Mouse (Mus musculus) retina, adult 2 months (tissue): ENCODE data around the gene Xxylt1.
"Not testable (repeated sequence)": the region's sequence is repeated elsewhere in the genome, so short reads cannot be mapped to it uniquely, and the experiment has no call there.

Experiments
- DNase-seq: peaks from one replicate; pipeline ENCODE4 v3.0.0-alpha.2; 2012; ENCODE audit warnings: low read depth, low spot score

Xxylt1 gene

DNA sequence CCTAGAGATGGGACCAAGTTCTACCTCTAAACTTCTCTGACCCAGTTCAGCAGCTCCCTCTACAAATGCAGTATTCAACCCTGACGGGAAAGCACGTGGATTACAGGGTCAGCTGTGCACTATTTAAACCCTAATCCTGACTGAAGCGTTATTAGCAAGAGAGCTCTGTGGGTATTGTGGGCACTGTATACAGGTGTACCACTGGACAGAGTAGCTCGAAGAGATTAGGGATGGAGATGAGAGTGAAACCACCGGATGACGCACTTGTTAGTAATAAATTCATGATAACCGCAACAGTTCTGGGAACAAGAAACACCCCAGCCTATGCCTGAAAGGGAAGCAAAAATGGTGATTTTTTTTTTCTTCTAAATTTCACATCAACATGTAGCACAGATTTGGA lies 57.0 kb downstream of the Xxylt1 start:
- DNase-seq = peak; percentile 74

DNA sequence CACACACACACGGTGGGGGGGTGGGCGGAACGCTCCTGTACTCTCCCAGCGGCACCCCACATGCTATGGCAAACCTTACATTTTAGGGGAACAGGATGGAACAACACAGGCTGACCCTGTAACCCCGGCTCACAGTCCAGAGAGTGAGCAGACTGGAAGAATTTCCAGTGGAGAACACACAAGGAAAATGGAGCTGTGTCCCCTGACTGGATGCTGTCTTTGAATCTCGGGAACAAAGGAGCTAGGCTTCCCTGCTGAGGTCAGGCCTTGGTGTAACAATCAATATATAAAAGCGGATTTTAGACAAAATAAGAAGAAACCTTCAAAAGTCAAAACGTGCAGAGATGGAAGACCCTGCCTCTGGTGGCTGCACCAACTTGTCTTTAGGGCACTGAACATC lies 57.4 kb downstream of the Xxylt1 start:
- DNase-seq = no peak

DNA sequence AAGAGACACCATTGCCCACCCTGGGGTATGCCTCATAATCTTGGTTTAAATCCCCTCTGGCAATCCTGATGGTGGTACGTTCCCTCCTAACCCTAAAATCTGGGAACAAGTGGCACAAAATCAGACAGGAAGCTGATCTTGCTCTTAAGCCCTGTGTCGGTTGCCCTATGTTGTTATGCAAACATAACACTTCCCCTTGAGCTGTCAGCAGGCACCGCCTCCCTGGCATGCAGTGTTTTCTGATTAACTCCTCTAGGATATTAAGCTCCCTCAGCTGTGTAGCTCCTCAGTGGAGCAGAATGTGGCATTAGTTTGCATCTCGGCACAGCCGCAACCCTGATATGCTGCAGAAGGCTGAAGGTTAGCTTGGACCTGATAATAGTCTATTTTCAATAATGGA lies 58.9 kb downstream of the Xxylt1 start:
- DNase-seq = no peak

DNA sequence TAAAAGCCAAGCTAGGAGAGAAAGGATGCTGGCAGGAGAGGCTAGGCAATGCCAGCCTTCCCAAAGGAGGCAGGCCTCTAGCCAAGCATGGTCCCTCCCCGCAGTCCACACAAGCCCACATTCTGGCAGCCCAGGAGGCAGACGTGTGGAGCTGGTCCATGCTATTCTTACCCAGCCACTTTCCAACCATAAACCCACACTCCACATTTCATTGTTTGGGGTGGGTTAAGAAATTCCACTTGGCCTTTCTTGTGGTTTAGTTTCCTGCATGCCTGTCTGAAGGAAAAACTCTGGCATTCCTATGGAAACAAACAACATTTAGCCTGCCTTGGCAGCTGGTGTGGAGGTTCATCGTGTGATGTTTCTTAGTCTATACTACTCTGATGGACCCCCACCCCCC lies 61.7 kb downstream of the Xxylt1 start:
- DNase-seq = no peak

DNA sequence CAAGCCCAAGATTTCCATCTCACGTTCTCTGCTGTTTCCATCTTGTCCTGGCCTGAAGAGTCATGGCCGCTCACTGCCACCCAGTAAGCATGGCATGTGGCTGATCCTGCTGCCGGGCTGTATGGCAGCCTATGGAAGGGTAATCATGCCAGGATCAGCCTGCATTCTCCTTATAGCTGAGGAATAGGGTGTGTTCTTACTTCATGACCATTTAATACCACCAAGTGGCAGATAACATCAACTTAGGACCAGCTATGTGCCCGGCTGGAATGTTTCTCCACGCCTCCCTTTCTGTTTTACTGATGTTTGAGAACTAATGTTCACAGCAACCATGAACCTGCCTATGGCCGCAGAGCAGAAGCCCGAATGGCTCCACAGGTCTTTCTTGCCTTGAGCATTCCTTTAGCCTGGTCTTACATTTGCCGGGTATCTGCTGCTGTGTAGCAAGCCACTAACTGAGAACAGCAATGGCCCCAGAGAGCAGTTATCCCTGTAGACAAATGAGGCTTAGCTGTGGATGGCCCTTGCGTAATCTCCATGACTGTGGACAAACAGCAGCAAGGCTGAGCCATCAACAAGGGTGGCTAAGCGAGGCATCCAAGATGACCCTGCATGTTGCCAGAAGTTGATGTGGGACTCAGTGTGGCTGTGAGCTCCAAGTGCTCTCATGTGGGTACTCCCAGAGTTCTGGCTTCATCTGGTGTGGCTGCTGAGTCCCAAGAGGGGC lies 63.4 kb downstream of the Xxylt1 start:
- no peak for DNase-seq

DNA sequence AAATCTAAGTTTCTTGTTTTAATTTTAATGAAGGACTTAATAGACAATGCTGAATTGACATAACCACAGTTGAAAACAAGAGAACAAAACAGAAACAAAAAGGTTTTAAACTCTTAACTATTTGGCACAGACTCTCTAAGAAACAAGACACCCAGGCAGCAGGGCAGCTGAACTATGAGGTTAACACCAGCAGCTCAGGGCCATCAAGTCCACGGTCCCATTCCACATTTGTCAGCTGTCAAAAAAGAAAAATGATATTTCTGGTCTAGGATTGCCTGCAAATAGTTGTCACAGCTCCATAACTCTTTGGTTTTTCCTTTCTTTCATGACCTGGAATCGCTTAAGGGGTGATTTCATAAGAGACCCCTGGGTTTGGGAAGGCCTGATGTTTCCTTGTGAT lies 64.6 kb downstream of the Xxylt1 start:
- DNase-seq = no peak

DNA sequence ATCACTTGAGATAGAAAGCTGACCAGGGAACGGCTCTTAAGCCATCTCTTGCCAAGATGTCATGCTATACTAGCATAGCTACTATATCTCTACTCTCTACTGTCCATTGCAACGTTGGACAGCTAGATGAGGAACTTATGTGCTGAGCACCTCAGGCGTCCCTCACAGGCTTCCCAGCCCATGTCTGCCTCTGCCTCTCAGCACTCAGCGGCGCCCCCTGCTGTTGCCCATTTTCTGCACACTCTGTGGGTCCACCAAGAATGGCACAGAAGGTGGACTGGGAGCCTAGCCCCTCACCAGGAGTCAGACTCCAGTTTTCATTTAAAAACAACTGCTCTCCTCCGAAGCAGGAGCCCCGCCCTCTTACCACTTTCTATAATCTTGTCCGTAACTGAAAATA lies 65.1 kb downstream of the Xxylt1 start:
- no peak for DNase-seq

DNA sequence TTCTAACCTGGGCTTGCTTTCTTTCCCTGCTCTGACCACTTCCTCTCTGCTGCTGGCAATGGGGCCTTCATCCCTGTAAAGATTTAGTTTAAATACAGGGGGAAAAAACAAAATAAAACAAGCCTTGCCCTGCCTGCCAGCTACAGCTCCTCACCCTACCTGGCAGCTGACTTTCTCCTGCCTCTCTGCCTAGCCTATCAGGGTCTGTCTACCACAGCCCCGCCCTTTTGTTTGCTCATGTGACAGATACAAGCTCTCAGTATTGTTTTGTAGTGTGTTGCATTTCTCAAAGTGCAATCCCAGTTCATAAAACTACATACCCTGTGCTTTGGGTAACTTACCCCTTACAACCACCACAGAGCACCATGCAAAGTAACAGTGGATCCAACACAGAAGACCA lies 66.0 kb downstream of the Xxylt1 start:
- DNase-seq = no peak

DNA sequence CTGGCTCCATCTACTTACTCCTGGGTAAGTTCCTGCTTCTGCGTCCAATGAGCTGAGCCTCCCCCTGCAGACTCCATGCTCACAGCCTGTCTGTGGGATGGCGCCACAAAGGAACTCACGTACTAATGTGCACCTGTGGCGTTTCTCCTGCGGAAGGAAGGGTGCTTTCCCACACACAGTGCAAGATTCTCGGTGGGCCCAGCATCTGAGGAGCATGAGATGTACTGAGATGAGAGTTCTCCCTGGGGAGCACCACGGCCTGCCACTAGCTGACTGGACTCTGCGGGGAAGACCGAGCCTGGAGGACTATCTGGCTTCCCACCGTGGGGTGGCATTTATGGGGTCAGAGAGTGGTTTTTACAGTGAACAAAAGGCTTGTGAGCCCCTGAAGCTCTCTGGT lies 69.0 kb downstream of the Xxylt1 start:
- DNase-seq = no peak

DNA sequence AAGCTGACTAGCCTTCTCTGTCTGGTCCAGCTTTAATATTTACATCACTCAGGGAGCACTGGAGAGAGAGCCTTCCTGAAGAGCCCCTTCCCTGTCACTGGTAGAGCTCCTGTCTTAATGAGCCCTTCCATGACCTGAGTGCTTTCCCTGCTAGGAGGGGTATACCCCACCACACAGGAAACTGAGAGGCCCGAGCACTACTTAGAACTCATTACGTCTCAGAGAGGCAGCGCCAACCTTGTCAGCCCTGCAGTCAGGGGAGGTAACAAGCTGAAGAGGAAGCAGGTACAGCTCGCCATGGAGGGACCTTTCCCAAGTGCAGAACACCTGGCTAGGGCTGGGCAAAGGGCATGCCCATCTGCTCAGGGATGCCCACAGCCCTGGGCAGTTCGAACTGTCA lies 70.8 kb downstream of the Xxylt1 start:
- no peak for DNase-seq

DNA sequence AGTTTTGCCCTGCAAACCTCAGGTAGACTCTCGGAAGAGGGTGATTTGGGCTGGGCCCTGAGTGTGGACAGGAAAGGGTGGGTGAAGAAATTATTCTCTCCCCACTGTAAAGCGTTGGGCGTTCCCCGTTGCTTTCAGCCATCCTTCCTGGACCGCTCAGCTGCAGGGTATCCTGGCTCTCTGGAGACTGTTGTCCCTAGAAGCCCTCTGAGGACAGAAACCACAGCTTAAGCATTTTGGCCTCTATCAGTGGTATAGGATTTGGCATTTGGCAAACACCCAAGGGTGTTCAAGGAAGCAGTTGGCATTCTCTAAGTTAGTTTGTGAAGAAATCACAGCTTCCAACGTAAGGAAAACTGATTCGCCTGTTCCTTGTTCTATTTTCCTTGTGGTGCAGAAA lies 72.9 kb downstream of the Xxylt1 start:
- DNase-seq = no peak

DNA sequence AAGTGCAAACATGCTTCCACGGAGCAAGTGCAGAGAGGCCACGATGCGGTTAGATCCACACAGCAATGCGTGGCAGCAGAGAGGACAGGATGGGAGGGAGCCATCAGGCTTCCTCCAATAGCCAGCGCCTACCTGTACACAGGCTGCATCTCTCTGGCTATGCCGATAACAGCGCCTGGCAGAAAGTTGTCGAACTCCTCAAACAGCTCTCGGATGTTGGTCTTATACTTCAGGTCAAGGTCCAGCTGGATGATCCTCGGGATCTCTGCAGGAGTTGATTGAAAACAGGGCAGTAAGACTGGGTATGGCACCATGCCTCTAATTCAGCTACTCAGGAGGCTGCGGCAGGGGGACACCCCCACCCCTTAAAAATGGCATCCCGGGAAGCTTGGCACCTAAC lies 73.7 kb downstream of the Xxylt1 start:
- DNase-seq = no peak

DNA sequence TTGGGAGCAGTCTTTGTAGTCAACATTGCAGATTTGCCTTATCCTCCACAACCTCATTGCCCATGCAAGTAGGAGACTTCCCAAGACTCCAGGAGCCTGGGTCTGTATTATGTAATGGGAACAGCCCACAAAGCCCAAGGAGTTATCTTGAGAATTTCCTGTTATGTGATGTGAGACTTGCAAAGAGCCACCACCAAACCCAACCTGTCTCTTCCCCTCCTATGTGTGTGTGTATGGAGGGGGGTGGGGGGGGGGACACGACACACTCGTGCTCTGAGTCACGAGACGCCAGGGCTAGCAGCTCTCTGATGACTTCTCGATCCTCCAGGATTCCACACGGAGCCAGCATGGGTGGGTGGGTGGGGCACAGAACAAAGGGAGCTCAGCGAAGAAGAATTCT lies 75.5 kb downstream of the Xxylt1 start:
- no peak for DNase-seq

DNA sequence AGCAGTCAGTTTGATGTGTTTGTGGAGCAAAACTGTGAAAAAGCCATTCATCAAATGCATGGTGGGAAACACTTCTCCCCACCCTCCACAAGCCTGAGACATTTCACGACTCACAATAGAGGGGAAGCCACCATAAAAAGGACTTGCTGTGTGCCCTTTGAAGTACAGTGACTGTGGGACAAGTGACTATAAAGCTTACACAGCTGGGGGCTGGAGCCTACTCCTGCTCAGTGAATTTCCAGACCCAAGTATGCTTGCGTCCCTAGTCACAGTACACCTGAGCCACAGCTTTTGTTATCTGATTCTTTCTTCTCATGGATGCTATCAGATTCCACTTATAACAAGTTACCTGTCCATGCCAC lies 76.9 kb downstream of the Xxylt1 start:
- no peak for DNase-seq

DNA sequence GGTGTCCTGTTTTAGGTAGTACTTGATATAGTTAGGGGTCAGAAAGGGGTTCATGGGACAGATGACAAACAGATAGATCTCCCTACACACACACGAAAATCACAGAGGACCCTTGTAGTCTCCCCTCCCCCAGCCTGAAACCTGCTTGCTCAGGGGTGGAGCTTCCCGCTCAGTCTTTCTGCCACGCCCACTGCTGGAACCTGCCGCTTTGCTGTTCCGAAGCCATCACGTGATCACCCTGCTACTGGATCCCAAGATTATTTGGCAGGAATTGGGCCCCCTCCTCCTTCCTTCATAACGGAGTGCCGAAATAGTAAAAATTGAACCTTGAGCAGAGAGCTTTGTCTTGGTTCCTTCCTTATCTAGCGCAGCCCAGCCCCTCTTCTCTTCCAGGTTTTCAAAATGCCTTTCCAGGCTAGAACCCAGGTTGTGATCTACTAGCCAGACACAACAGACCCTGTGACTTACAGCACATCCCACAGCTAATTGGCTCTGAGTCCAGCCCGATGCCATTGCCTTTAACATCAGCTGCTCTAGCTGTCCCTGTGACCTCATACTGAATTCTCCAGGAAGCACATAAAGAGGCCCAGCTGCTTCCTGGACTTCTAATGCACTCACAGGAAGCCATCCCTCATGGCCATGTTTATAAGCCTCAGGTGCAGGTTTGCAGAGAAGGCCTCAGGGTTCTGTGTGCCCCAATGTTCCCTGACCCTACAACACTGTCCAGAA lies 77.5 kb downstream of the Xxylt1 start:
- not testable (repeated sequence) for DNase-seq

DNA sequence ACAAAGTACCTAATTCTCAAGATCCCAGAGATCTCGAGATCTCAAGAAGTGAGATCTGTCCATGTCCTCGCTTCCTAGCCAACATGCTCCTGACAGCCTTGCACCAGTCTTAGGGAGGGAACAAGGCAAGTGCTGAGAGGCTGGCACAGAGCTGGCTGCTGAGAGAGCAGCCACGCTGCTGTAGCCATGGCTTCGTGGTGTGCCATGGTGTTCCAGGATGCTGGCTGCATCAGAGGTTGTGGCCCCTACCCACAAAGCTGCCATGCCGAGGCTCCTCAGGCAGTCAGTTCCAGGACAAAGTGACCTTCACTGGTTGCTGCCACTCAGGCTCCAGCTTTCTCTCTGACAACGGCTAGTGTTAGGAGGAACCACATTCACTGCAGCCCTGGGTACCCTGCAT lies 78.3 kb downstream of the Xxylt1 start:
- no peak for DNase-seq

DNA sequence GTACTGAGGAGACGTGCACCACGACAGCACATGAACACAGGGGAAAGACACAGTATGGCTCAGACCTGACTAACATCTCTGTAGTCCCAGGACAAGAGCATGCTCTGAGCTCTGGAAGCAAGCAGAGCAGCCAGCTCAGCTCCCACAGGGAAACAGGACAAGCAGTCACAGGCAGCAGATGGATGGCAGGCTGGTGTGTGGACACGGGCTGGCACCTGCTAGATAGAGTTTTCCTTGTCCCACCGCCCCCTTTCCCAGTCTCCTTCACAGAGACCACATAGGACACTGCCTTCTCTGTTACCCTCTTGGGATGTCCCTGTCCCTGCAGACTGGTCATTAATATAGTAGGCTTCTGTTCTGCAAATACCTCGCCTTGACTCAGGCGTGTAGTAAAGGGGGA lies 79.1 kb downstream of the Xxylt1 start:
- no peak for DNase-seq

DNA sequence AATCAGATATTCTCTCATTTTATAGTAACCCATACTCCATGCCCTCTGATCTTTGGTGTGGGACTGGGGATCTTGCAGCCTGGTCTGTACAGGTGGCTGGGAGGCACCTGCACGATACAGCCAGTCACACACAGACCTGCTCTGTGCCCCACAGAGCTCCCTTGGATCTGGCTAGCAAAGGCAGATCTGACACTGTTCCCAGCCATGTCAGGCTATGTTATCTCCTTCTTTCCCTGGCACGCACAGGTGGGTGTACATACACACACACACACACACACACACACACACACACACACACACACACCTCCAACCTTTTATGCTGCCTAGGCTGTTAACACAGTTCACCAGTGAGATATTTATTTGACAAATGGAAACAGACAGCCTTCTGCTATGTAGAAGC lies 82.5 kb downstream of the Xxylt1 start:
- DNase-seq = no peak

DNA sequence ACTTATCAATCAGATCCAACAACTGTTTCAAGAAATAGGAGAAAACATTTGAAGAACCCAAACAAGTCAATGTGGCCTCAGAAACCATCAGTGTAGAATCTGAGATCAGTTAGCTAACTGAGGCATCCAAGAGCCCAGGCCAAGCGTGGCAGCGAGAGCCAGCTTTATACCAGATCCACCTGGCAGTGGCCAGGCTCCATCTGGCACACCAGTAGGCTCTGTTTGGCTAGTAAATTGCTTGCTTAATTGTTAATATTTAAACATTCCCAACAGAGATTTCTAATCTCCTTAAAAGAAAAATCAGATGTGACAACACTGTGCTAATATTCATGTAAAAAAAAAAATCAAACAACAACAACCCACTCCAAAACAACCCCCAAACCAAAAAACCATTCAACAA lies 83.2 kb downstream of the Xxylt1 start:
- no peak for DNase-seq

DNA sequence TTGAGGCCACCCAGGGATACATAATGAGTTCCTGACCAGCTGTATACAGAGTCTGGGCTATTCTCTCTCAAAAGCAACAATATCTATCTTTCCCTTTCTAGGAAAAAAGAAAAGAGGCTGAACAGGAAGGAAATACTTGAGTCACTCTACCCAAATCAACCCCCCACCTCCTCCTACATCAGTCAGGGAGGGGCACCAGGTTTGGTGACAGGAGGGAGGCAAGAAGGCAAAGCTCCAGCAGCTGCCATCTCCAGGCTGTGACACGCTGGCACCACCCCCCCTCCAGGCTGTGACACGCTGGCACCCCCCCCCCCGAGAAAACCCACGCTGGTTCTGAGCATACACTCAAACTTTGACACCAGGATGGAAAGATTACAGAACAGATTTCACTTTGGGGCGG lies 85.8 kb downstream of the Xxylt1 start:
- DNase-seq = no peak

DNA sequence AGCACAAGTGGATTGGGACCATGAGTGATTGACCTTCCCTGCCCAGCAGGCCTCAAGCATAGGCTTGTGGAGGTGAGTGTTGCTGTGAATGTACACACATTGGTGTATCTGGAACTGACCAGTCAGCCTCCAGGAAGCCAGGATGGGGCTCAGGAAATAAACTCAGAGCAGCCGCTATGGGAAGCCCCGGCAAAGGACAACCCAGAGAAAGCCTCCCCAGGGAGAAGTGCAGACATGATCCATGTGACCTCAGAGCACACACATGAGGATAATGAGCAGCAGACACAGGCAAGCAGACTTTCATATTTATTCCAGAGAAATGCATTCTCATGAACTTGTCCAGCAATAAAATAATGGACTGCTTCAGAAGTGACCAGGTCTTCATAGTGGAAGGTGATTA lies 86.4 kb downstream of the Xxylt1 start:
- no peak for DNase-seq

DNA sequence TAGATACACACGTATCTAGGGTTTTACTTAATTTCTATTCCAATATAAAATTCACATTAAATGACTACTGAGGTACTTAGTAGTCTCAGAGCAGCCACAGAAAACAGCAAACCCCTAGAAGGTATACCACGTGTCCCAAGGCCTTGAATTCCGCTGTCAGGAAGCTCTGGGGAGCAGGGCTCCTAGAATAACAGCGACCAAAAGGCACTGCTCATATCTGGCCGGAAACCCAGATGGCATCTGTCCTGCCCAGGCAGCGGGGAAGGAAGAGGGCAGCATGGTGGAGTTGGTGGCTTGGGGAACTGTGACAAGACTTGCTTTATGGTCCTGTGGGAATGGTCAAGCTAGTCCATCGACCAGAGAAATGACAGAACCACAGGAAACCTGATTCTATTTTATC lies 86.9 kb downstream of the Xxylt1 start:
- no peak for DNase-seq

DNA sequence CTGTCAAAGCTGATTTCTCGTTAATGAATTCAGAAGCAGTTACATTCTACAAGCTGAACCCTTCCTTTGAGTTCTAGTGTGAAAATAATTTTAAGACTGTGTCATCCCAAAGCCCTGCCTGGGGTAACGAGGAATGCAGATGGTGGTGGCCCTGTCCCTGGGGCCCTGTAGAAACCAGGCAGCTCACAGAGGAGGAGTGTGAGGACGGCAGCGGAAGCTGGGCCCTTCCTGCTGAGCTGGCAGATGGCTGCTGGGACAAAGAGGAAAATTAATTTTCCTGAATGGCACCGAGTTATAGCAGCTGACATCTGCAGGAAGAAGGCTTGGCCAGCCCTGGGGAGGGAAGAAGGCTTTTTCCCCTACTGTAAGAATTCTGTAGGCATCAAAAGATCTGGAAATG lies 88.7 kb downstream of the Xxylt1 start:
- DNase-seq = no peak

DNA sequence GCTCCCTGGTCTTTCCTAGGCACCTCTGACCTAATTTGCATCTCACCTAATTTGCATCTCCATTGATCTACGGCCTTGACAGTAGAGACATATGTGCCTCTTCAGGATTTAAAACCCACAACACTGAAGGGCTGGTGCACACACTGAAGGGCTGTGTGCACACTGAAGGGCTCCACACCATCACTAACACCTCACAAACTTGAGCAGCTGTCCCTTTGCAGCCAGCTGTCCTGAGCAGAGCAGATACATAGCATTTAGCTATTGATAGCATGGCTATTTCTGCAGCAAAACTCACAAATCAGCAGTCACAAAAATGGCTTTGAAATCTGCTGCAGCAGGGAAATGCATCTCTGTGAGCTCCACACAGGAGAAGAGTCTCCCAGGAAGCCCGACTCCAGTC lies 90.6 kb downstream of the Xxylt1 start:
- no peak for DNase-seq
